Mouse (Mus musculus) heart, postnatal 14 days (tissue): ENCODE results near the gene Engase. TPM values are rescaled to one million over a fixed set of nuclear protein-coding genes. Genes with fewer than 3 reads are reported as not detected.

ENCODE experiments used
- DNase-seq, 2 experiments: peaks; one replicate each; pipeline ENCODE4 v3.0.0; 2021 to 2022
- intact Hi-C: fragments of 180-260 bp; cut with DNase I; formaldehyde crosslinking; loops from one replicate; pipeline ENCODE4 v1.15.1; 2025
- total RNA-seq, 2 experiments: library from RNA; stranded (reverse); gene quantifications; 2 replicates each; pipeline ENCODE4 v1.2.3; 2021

Gene Engase
- total RNA-seq, 2 experiments from 2014 or later: 5.2 to 8.4 TPM

GRCm38 (mm10) chr11:118486281-118486680 lies 9.7 kb downstream of the Engase start:
- DNase-seq: no peak
- intact Hi-C loops: no loop called here

- peak in 1 of 2 experiments; percentile 35 for DNase-seq
- intact Hi-C loops: no loop called here
Measured at GRCm38 (mm10) chr11:118486881-118487772, 10.5 kb downstream of the Engase start.

GRCm38 (mm10) chr11:118488191-118488906 lies 11.7 kb downstream of the Engase start:
- intact Hi-C loops: no loop called here
- no peak for DNase-seq

- DNase-seq: no peak
- intact Hi-C loops: no loop called here
Measured at GRCm38 (mm10) chr11:118488907-118489270, 12.3 kb downstream of the Engase start.

- DNase-seq: peak; percentile 91 to 96
- intact Hi-C loops: loop anchor here (1.0 to 2.0 kb wide), 2 partner anchors 44 to 68 kb away; no protein-coding TSS in a partner anchor
Measured at GRCm38 (mm10) chr11:118490566-118491218, 14.1 kb downstream of the Engase start.

GRCm38 (mm10) chr11:118491230-118491629 lies 14.6 kb downstream of the Engase start:
- intact Hi-C loops: loop anchor here (1.0 to 2.0 kb wide), 2 partner anchors 45 to 68 kb away; no protein-coding TSS in a partner anchor
- DNase-seq: no peak

GRCm38 (mm10) chr11:118493458-118493857 lies 16.8 kb downstream of the Engase start:
- intact Hi-C loops: no loop called here
- DNase-seq: no peak

GRCm38 (mm10) chr11:118494001-118494737 lies 17.5 kb downstream of the Engase start:
- intact Hi-C loops: no loop called here
- no peak for DNase-seq

GRCm38 (mm10) chr11:118495065-118495464 lies 18.4 kb downstream of the Engase start:
- DNase-seq: no peak

GRCm38 (mm10) chr11:118496066-118496689 lies 19.5 kb downstream of the Engase start:
- intact Hi-C loops: no loop called here
- no peak for DNase-seq

More at GRCm38 (mm10) chr11:118495065-118495464, 18.4 kb downstream of the Engase start:
- intact Hi-C loops: no loop called here

- DNase-seq: no peak
- intact Hi-C loops: no loop called here
Measured at GRCm38 (mm10) chr11:118502990-118503389, 26.4 kb downstream of the Engase start.

- intact Hi-C loops: no loop called here
- DNase-seq: no peak
Measured at GRCm38 (mm10) chr11:118503418-118504179, 27.0 kb downstream of the Engase start.

GRCm38 (mm10) chr11:118504180-118504454 lies 27.5 kb downstream of the Engase start:
- intact Hi-C loops: no loop called here
- no peak for DNase-seq

- intact Hi-C loops: no loop called here
- DNase-seq: no peak
Measured at GRCm38 (mm10) chr11:118507095-118507494, 30.5 kb downstream of the Engase start.

- intact Hi-C loops: loop anchor here (2.0 kb wide), 1 partner anchor 233 kb away; no protein-coding TSS in a partner anchor
- DNase-seq: peak; percentile 75 to 88
Measured at GRCm38 (mm10) chr11:118507904-118508303, 31.3 kb downstream of the Engase start.

GRCm38 (mm10) chr11:118508341-118508740 lies 31.7 kb downstream of the Engase start:
- DNase-seq: no peak
- intact Hi-C loops: loop anchor here (2.0 kb wide), 1 partner anchor 232 kb away; no protein-coding TSS in a partner anchor

GRCm38 (mm10) chr11:118511851-118512250 lies 35.2 kb downstream of the Engase start:
- DNase-seq: peak; percentile 57 to 59
- intact Hi-C loops: loop anchor here (5.0 kb wide), 1 partner anchor 610 kb away; no protein-coding TSS in a partner anchor

GRCm38 (mm10) chr11:118512257-118512910 lies 35.8 kb downstream of the Engase start:
- intact Hi-C loops: loop anchor here (5.0 kb wide), 1 partner anchor 610 kb away; no protein-coding TSS in a partner anchor
- no peak for DNase-seq
